27 mouse cellular contexts compared by ENCODE assay signal in genomic region chr17:27122701-27123100, GRCm38 (mm10). TPM values are rescaled to one million over a fixed set of nuclear protein-coding genes. Genes with fewer than 3 reads are reported as not detected.
DNase-seq lines count a peak whose midpoint lies in the region; ATAC-seq and TF ChIP-seq lines count a peak whose summit lies in the region.
"Had no signal": no experiment of that assay in that cellular context is flagged by ENCODE, and none has a peak within 500 bp of the region (broad histone marks: within the 10 kb centered on the region; RNA-seq: fewer than 3 reads in every experiment).

No protein-coding gene starts in this region.

- H3K4me1 ChIP-seq in intestine, postnatal 0 days (replicated peaks; ENCODE audit: control insufficient read depth, insufficient read depth, low read length): 0 out of 2 replicates have a peak, but pooled peaks cover 7% of the 10 kb centered on the region
- peaks cover 38% of the 10 kb centered on the region for H3K4me1 ChIP-seq in intestine, embryonic 15.5 days (replicated peaks)

- no peak overlapping the region for H3K4me3 ChIP-seq in intestine, postnatal 0 days (ENCODE audit: low read depth, low read length)
- H3K4me3 ChIP-seq in intestine, embryonic 15.5 days (replicated peaks): no peak overlapping the region
- H3K4me3 ChIP-seq: embryonic facial prominence, embryonic 10.5 days; embryonic facial prominence, embryonic 13.5 days; erythroblast, embryonic 14.5 days; forebrain, embryonic 10.5 days; forebrain, embryonic 13.5 days; hindbrain, embryonic 12.5 days; hindbrain, embryonic 15.5 days had no signal

- no peaks in the 10 kb centered on the region for H3K27me3 ChIP-seq in intestine, postnatal 0 days (replicated peaks; ENCODE audit: control insufficient read depth, insufficient read depth, low read length)
- H3K27me3 ChIP-seq in intestine, embryonic 15.5 days (replicated peaks): no peaks in the 10 kb centered on the region
- H3K27me3 ChIP-seq: CH12.LX; embryonic facial prominence, embryonic 13.5 days; forebrain, embryonic 13.5 days; hindbrain, embryonic 15.5 days had no signal

- H3K27ac ChIP-seq in intestine, postnatal 0 days (ENCODE audit: low read depth, low read length): peak overlapping the region; percentile 60; the same call in 1 of the 2 replicates
- no peak overlapping the region for H3K27ac ChIP-seq in intestine, embryonic 15.5 days
- H3K27ac ChIP-seq: embryonic facial prominence, embryonic 10.5 days; embryonic facial prominence, embryonic 13.5 days; forebrain, embryonic 10.5 days; forebrain, embryonic 13.5 days; hindbrain, embryonic 12.5 days; hindbrain, embryonic 15.5 days had no signal

- H3K36me3 ChIP-seq in intestine, postnatal 0 days (ENCODE audit: control insufficient read depth, insufficient read depth): peaks cover 61% of the 10 kb centered on the region
- peaks cover 21% of the 10 kb centered on the region; the same call in 1 of the 2 replicates for H3K36me3 ChIP-seq in intestine, embryonic 15.5 days

- DNase-seq in cerebellum, adult 11-12 months: peak; percentile 57
- no peak for DNase-seq in cerebellum, postnatal 10 days
- peak; percentile 40 for DNase-seq in 3134 (ENCODE audit: extremely low read depth, insufficient read length, low spot score)
- DNase-seq: adrenal gland, adult 2 months; adrenal gland, postnatal 14 days; B cell, adult 2 months; cerebellum, adult 18-20 months; embryo, embryonic 11 days; gastrocnemius, postnatal 10 days; gastrocnemius, postnatal 36 days; kidney, adult 18-20 months had no signal

- WGBS in intestine, postnatal 0 days: 74% methylated on average over 11 of the region's 11 CpGs
- 67% methylated on average over 11 of the region's 11 CpGs for WGBS in intestine, embryonic 15.5 days

- no peak for ATAC-seq in intestine, postnatal 0 days
- no peak for ATAC-seq in intestine, embryonic 15.5 days
- ATAC-seq in erythroid progenitor cell, adult 5-6 weeks (replicated peaks; ENCODE audit: low FRiP score, poor library complexity, severe bottlenecking): no peak
- ATAC-seq: forebrain, embryonic 13.5 days; forebrain, embryonic 16.5 days had no signal

- no peak for TF ChIP-seq CTCF in intestine, postnatal 0 days (IDR thresholded peaks at IDR 0.05; ENCODE audit: low read depth)

- H3K9ac ChIP-seq in intestine, postnatal 0 days (ENCODE audit: low read depth, low read length): no peak overlapping the region
- no peak overlapping the region for H3K9ac ChIP-seq in intestine, embryonic 15.5 days
- H3K9ac ChIP-seq: embryonic facial prominence, embryonic 13.5 days; forebrain, embryonic 13.5 days; hindbrain, embryonic 12.5 days; hindbrain, embryonic 15.5 days had no signal

- H3K4me2 ChIP-seq in intestine, postnatal 0 days (replicated peaks; ENCODE audit: low read depth): no peak overlapping the region
- no peak overlapping the region for H3K4me2 ChIP-seq in intestine, embryonic 15.5 days (replicated peaks)
- H3K4me2 ChIP-seq: embryonic facial prominence, embryonic 13.5 days; forebrain, embryonic 13.5 days; heart, embryonic 11.5 days; hindbrain, embryonic 12.5 days; hindbrain, embryonic 15.5 days had no signal

- H3K9me3 ChIP-seq in intestine, postnatal 0 days (ENCODE audit: control insufficient read depth): no peaks in the 10 kb centered on the region
- no peaks in the 10 kb centered on the region for H3K9me3 ChIP-seq in intestine, embryonic 15.5 days
- H3K9me3 ChIP-seq: embryonic facial prominence, embryonic 13.5 days; forebrain, embryonic 13.5 days; G1E; hindbrain, embryonic 15.5 days had no signal

RNA-seq across cellular contexts. Expression of gene Uqcc2, which starts 11.0 kb away (rescaled TPM):
- polyA plus RNA-seq in intestine, postnatal 0 days (2015; fragmentation: Nextera tagmentation; extraction: Ambion mirVana): 190 and 206 TPM in 2 replicates
- 266 and 272 TPM in 2 replicates for polyA plus RNA-seq in intestine, embryonic 15.5 days (2015; fragmentation: Nextera tagmentation; extraction: Ambion mirVana)
- 9.6 and 33.9 TPM in 2 replicates for total RNA-seq in erythroid progenitor cell, adult 5-6 weeks (2015; ENCODE audit: low replicate concordance)
- 4.2 and 39.0 TPM in 2 replicates for total RNA-seq in erythroid progenitor cell, adult 5-6 weeks (2017; ENCODE audit: low replicate concordance)

RNA-seq across cellular contexts. Expression of gene Ip6k3, which starts 44.9 kb away (rescaled TPM):
- not detected in 2 replicates for polyA plus RNA-seq in intestine, postnatal 0 days (2015; fragmentation: Nextera tagmentation; extraction: Ambion mirVana)
- polyA plus RNA-seq in intestine, embryonic 15.5 days (2015; fragmentation: Nextera tagmentation; extraction: Ambion mirVana): 0.06 and 0.14 TPM in 2 replicates
- not detected in 2 replicates for total RNA-seq in erythroid progenitor cell, adult 5-6 weeks (2015; ENCODE audit: low replicate concordance)
- not detected in 2 replicates for total RNA-seq in erythroid progenitor cell, adult 5-6 weeks (2017; ENCODE audit: low replicate concordance)
- total RNA-seq: hematopoietic stem cell, adult 5-6 weeks had no signal
- polyA plus RNA-seq: embryonic facial prominence, embryonic 10.5 days; erythroblast, embryonic 14.5 days; forebrain, embryonic 16.5 days; G1E; intestine, embryonic 14.5 days had no signal

Comparison
In these comparisons a context has a peak if more than half of its experiments do, and no peak if none do; other contexts are left out.
1. DNase-seq: peak in cerebellum, adult 11-12 months (single experiment) and 3134 (single experiment); none in cerebellum, postnatal 10 days (0 of 2).